Mouse (Mus musculus) left cerebral cortex, adult 18-20 months (tissue): ENCODE measurements around the gene Itih4. TPM values are rescaled to one million over a fixed set of nuclear protein-coding genes. Genes with fewer than 3 reads are reported as not detected.
A peak's percentile ranks its signal among the peaks of the same experiment; 100 is the strongest.

ENCODE experiments used
- DNase-seq, 2 experiments: peaks; one replicate each; pipeline ENCODE4 v3.0.0; 2021 to 2022; ENCODE audit warnings: low spot score in 2 of 2, mixed read lengths in 1 of 2
- long read RNA-seq, 2 experiments: library from polyadenylated mRNA; stranded (forward); transcript quantifications; one replicate each; pipeline ENCODE4 v2.0.0; 2021
- total RNA-seq, 2 experiments: library from RNA; stranded (reverse); gene quantifications; 2 replicates each; pipeline ENCODE4 v1.2.3; 2021

Itih4 gene
- total RNA-seq: under 1 TPM in 1 of 2 experiments, not detected in 1; 0.19 TPM
- long read RNA-seq, experiment 1: 0 reads
- long read RNA-seq, experiment 2: 0 reads

GRCm38 (mm10) chr14:30886204-30886603, at the start of gene Itih4:
Itih4 (plus strand) TSS chr14:30886476.
- DNase-seq: no peak

DNA sequence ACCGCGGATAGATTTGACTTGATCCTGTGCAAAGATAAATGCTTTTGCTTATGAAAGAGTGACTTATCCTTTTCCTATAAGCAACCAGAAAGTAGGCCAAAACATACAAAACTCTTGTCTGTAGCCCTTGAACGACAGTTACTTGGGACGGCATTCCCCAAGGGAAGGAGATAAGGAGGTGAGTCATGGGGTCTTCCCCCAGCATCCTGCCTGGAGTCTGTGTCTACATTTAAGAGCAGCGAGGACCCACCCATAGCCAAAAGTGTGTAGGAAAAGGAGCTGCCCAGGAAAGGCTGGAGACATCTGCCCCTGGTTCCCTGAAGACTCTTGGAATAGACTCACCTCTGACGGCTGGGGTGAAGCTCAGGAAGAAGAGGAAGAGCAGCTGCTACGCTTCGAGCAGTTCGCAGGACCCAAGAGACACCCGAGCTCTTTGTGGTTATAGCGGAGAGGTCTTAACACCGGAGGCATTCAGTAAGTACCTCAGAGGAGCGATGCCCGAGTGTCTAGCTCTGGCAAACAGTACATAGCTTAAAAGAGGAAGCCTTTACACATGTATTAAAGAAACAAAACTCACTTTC, 48.8 kb upstream of the Itih4 start:
- no peak for DNase-seq

- DNase-seq: no peak
Observed at GRCm38 (mm10) chr14:30843701-30844100, 42.6 kb upstream of the Itih4 start.

GRCm38 (mm10) chr14:30850504-30850903, 35.8 kb upstream of the Itih4 start:
- no peak for DNase-seq

- DNase-seq: no peak
Observed at GRCm38 (mm10) chr14:30852325-30852724, 34.0 kb upstream of the Itih4 start.

GRCm38 (mm10) chr14:30855316-30855715, 31.0 kb upstream of the Itih4 start:
- no peak for DNase-seq

- no peak for DNase-seq
Observed at GRCm38 (mm10) chr14:30856885-30857507, 29.3 kb upstream of the Itih4 start.

DNA sequence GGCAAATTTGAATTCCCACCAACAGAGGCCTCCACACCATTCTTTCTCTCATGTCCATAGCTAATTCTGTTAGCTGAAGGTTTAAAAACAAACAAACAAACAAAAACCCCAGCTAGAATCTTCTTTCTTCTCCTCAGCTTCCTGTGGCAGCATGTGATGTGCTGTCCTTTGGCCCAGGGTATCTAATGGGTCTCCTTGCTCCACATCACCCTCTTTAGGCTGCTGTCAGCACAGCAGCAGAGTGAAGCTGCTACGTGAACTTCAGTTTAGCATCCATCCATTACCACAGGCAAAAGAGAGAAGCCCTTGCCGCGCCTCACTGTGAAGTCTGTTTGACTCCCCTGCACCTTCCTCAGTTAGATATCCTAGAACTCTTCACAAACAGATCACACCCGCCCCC, 28.3 kb upstream of the Itih4 start:
- no peak for DNase-seq

- no peak for DNase-seq
Observed at GRCm38 (mm10) chr14:30861421-30862125, 24.7 kb upstream of the Itih4 start.

DNA sequence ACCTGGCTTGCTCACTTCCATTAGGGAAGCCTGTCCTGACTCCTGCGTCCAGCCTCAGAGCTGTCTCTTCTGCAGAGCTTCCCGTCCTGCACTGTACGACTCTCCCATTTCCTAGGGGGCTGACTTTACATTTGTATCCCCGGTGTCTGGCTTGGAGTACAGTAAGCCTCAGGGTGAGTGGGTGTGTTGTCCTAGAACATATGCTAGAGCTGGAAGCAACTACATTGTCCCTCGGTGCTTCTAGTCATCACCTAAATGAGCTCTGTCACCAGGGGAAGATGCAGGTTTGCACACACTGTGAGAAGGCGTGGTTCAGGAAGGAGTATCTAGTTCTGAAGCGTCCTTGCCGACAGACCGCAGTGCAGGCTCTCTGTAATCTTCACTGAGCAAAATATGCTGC, 23.9 kb upstream of the Itih4 start:
- no peak for DNase-seq

- DNase-seq: no peak
Observed at GRCm38 (mm10) chr14:30865311-30865710, 21.0 kb upstream of the Itih4 start.

GRCm38 (mm10) chr14:30867042-30867441, 19.2 kb upstream of the Itih4 start:
- DNase-seq: peak; percentile 76 to 80

DNA sequence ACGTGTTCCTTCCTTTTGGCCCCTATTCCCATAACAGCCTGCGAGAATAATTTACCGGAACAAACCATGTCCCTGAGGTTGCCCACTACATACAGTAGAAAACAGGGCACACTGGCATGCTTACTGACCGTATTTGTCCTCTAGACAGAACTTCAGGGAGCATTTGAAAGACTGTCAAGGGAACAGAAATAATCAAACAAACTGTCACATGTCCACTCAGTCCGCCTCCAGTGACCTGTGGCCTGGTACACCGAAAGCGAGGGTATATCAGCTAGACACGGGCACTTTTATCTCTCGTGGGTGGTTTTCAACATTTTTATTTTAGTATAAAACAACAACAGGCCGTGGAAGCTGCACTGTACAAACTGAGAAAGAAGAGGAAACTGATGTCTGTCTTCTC, 17.4 kb upstream of the Itih4 start:
- DNase-seq: no peak

DNA sequence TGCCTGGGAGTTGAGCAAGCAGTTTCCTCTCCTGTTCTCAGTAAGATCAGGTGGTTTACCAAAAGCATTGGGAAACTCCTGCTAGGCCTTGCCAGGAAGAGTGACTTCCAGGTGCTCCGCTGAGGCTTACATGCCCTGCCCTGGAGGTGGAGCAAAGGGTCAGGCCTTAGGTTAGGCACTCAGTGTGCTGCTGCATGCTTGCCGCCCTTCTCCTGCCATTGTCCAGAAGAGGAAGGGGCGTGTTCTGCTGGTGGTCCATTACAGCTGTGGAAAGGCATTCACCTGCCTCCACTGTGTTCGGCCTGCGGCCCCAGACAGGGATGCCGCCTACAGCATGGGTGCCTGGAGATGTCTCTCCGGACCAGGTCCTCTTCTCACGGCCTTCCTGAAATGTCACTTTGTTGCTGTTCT, 16.9 kb upstream of the Itih4 start:
- DNase-seq: no peak

DNA sequence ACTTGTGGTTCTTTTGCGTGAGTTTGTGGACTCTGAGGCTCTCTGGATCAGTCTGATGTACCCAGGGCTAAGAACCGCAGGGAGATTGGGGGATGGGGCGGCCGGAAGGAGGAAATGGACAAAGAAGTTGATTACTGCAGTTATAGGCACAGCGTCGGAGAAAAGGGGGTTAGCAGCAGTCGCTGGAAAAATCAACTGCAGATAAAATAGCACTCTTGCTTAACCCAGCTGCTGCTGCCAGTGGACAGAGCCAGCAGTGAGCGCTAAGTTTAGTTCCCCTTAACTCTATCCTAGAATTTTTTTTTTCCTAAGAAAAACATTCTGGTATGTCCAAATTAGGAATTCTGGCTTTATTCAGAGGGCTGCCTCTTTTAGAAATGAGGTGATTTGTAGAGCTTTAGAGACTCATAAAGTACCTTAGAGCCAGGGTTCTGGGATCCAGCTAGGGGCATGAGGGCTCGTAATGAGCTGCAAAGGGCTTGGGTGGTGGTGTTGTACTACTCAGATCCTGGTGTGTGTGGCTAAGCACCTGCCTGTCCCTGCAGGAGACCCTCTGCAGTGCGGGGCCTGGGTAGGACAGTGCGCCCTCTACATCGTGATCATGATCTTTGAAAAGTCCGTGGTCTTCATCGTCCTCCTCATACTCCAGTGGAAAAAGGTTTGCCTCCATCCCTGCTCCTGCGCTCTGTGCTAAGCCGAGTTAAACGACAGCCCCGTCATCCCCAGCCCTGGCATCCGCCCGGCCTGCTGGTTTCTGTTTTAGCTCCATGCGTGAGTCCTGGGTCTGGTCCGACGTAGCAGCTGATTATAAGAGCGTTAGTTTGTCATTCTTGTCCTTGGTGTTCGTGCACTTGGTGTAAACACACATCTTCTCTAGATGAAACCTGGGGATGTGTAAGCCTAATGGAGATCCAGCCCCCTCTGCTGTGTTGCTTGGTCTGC, 15.8 kb upstream of the Itih4 start:
- DNase-seq: no peak

DNA sequence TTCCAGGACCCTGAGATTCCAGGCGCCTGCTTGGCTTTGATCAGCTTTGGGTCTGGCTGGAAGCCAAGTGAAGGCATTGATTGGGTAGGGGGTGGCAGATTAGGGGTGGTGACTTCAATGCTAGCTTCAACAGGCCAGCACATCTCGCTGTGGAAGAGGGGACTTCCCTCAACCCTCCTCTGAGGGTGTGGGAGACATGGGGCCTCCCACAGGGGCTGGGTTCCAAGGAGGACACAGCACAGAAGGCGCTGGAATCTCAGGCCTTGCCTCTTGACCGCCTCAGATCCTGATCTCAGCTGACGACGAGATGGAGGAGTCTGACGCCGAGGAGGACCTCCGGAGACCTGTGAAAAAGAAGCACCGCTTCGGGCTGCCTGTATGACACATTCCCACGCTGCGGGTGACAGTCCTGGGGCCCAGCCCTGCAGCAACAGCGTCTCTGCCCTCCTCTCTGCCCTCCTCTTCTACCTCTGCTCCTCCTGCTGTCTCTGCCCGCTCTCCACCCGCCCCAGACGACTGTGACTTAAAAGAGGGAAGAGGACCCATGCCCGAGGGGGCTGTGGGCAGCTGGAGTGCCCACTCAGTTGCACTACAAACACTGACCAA, 12.1 kb upstream of the Itih4 start:
- DNase-seq: no peak

DNA sequence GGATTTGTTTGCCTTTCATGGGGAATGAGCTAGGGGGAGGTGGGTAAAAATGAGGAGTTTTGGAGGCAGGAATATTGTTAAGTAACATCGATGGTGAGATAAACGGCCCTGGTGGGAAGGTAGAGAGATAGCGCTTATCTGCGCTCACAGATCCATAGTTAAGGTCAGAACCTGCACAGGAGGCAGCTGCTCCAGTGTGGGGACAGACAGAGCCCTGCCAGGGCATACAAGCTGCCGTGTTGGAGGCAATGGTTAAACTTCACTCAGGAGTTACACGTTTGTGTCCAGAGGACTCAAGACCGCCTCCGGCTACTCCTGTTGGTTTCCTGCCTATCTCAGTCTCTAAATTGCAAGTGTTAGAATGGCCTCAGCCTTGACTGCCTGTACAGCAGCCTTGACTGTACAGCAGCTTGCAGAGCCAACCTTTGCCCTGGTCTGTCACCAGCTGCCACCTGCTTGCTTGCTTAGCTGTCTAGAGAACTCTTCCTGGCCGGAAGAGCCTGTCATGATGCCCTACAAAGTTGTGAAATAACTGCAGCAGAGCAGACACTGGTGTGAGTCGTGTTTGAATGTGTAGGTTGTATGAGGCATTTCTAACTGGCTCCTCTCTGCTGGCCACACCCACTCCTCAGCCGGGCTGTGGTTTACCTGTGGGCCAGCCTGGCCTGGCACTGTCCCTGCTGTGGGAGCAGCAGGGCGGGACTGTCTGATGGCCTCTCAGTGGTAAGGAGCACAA, 11.0 kb upstream of the Itih4 start:
- no peak for DNase-seq

DNA sequence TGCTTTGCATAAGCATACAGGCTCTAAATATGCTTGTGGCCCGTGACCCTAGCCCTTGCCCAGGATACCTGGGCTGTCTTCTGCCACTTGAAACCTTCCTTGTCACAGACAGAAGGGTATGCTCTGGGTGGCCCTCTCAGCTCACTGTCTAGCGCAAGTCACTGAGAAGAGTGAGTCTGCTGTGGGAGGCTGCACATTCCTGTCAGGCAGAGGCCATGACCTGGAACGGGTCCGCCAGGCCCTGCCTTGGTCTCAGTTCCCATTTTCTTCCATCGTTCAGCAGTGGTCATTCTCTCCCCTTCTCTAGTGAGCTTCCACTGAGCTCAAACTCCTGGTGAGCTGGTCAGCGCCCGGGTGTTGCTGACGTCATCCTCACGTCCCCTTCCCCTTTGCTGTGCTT, 10.3 kb upstream of the Itih4 start:
- no peak for DNase-seq

DNA sequence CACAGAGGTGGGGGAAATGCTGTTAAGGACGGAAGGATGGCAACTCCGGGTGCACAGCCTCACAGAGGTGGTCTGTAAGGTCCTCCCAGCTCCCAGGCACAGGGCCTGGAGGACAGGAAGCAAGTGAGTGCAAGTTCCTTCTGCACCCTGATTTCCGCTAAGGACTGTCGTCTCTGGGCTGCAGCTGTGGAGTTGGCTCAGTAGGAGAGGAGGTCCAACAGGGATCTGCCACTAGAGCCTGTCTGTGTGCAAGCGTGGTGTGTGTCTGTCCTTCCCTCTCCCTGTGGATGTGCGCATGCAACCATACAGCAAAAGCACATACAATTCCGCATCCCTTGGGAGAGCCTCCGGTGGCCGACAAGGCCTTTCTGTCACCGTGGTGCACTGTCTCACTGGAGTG, 9.8 kb upstream of the Itih4 start:
- no peak for DNase-seq

- no peak for DNase-seq
Observed at GRCm38 (mm10) chr14:30877827-30878226, 8.4 kb upstream of the Itih4 start.
